In genomic region chr13:3833644-3834043, GRCm38 (mm10) we compare ENCODE assay signal across 20 mouse cellular contexts. TPM values are rescaled to one million over a fixed set of nuclear protein-coding genes. Genes with fewer than 3 reads are reported as not detected.
DNase-seq lines count a peak whose midpoint lies in the region; ATAC-seq and TF ChIP-seq lines count a peak whose summit lies in the region.
"Not testable (repeated sequence)": the region's sequence is repeated elsewhere in the genome, so short reads cannot be mapped to it uniquely, and the experiment has no call there.
"Had no signal": no experiment of that assay in that cellular context is flagged by ENCODE, and none has a peak within 500 bp of the region (broad histone marks: within the 10 kb centered on the region; RNA-seq: fewer than 3 reads in every experiment).

No protein-coding gene starts in this region.

- not testable (repeated sequence) for DNase-seq in liver, embryonic 14.5 days (ENCODE audit: low read depth in 3 of 3, low spot score in 3 of 3); liver, postnatal 0 days

- TF ChIP-seq CTCF in liver, embryonic 14.5 days (IDR thresholded peaks at IDR 0.05; ENCODE audit: low read depth); liver, postnatal 0 days (IDR thresholded peaks at IDR 0.05; ENCODE audit: low read depth): not testable (repeated sequence)

- not testable (repeated sequence) for H3K27me3 ChIP-seq in liver, embryonic 12.5 days (replicated peaks); liver, embryonic 14.5 days (ENCODE audit: control insufficient read depth, insufficient read depth, low read length); liver, postnatal 0 days (ENCODE audit: insufficient read depth, low read length)

- not testable (repeated sequence) for H3K9me3 ChIP-seq in liver, embryonic 12.5 days (replicated peaks); liver, embryonic 14.5 days (ENCODE audit: control insufficient read depth, low read length); liver, postnatal 0 days (ENCODE audit: low read length)

- TF ChIP-seq EP300 in liver, embryonic 14.5 days (IDR thresholded peaks at IDR 0.05; ENCODE audit: low read depth); liver, postnatal 0 days (IDR thresholded peaks at IDR 0.05; ENCODE audit: low read depth): not testable (repeated sequence)

- H3K36me3 ChIP-seq in liver, embryonic 12.5 days; liver, embryonic 14.5 days (replicated peaks; ENCODE audit: control insufficient read depth, insufficient read depth, low read depth); liver, postnatal 0 days (replicated peaks; ENCODE audit: insufficient read depth, low read length): not testable (repeated sequence)

- H3K4me1 ChIP-seq in liver, embryonic 12.5 days; liver, embryonic 14.5 days (replicated peaks; ENCODE audit: control insufficient read depth in 2 of 2, insufficient read depth in 2 of 2, low read length in 1 of 2); liver, postnatal 0 days (ENCODE audit: insufficient read depth): not testable (repeated sequence)

- H3K27ac ChIP-seq in liver, embryonic 12.5 days; liver, embryonic 14.5 days; liver, postnatal 0 days (ENCODE audit: low read depth): not testable (repeated sequence)

- H3K9ac ChIP-seq in liver, embryonic 12.5 days; liver, embryonic 14.5 days (replicated peaks); liver, postnatal 0 days (replicated peaks): not testable (repeated sequence)

- H3K4me3 ChIP-seq in liver, embryonic 12.5 days; liver, embryonic 14.5 days (ENCODE audit: insufficient read depth in 1 of 2, low read depth in 2 of 2, low read length in 2 of 2); liver, postnatal 0 days (ENCODE audit: low read depth, low read length): not testable (repeated sequence)

- not testable (repeated sequence) for H3K4me2 ChIP-seq in liver, embryonic 12.5 days; liver, embryonic 14.5 days (ENCODE audit: low read depth); liver, postnatal 0 days (ENCODE audit: low read depth, low read length)

- 0 out of 2 replicates have a peak, but pooled peaks have one; percentile 13 for ATAC-seq in erythroid progenitor cell, adult 5-6 weeks (replicated peaks; ENCODE audit: low FRiP score, poor library complexity, severe bottlenecking)
- peak; percentile 68 for ATAC-seq in liver, embryonic 12.5 days
- peak; percentile 50; the same call in 1 of the 2 replicates for ATAC-seq in liver, embryonic 14.5 days (ENCODE audit: insufficient read depth)
- ATAC-seq in liver, postnatal 0 days: 0 out of 2 replicates have a peak, but pooled peaks have one; percentile 33
- ATAC-seq in megakaryocyte-erythroid progenitor cell, adult 5-6 weeks (replicated peaks; ENCODE audit: low FRiP score, low TSS enrichment, poor library complexity, severe bottlenecking): peak; percentile 80

RNA-seq across cellular contexts. Expression of gene Calm4, which starts 3.9 kb away (rescaled TPM):
- not detected in 2 replicates for total RNA-seq in erythroid progenitor cell, adult 5-6 weeks (2015; ENCODE audit: low replicate concordance)
- not detected in 2 replicates for total RNA-seq in erythroid progenitor cell, adult 5-6 weeks (2017; ENCODE audit: low replicate concordance)
- polyA plus RNA-seq in liver, embryonic 12.5 days (2016; fragmentation: Nextera tagmentation; extraction: Ambion mirVana): not detected in 2 replicates
- not detected in 2 replicates for polyA plus RNA-seq in liver, embryonic 14.5 days (2012; rRNA removed)
- polyA plus RNA-seq in liver, embryonic 14.5 days (2014; fragmentation: Nextera tagmentation; extraction: Ambion mirVana): not detected in 2 replicates
- not detected in 2 replicates for polyA plus RNA-seq in liver, postnatal 0 days (2015; fragmentation: Nextera tagmentation; extraction: Ambion mirVana)
- total RNA-seq in megakaryocyte-erythroid progenitor cell, adult 5-6 weeks (2014; fragmentation: Nextera tagmentation): not detected in 2 replicates
- total RNA-seq in megakaryocyte-erythroid progenitor cell, adult 5-6 weeks (2017): not detected in 2 replicates
- total RNA-seq: adrenal gland, adult 2 months; adrenal gland, postnatal 10 days; adrenal gland, postnatal 25 days; adrenal gland, postnatal 4 days; ES-E14; MEL had no signal
- polyA plus RNA-seq: adrenal gland, adult 2 months; C2C12; embryonic facial prominence, embryonic 11.5 days; forebrain, embryonic 10.5 days; forebrain, embryonic 12.5 days; forebrain, embryonic 14.5 days; forebrain, embryonic 16.5 days had no signal

RNA-seq across cellular contexts. Expression of gene Calm5, which starts 20.3 kb away (rescaled TPM):
- not detected in 2 replicates for total RNA-seq in erythroid progenitor cell, adult 5-6 weeks (2015; ENCODE audit: low replicate concordance)
- not detected in 2 replicates for total RNA-seq in erythroid progenitor cell, adult 5-6 weeks (2017; ENCODE audit: low replicate concordance)
- polyA plus RNA-seq in liver, embryonic 12.5 days (2016; fragmentation: Nextera tagmentation; extraction: Ambion mirVana): not detected in 2 replicates
- polyA plus RNA-seq in liver, embryonic 14.5 days (2012; rRNA removed): not detected in 2 replicates
- not detected in 2 replicates for polyA plus RNA-seq in liver, embryonic 14.5 days (2014; fragmentation: Nextera tagmentation; extraction: Ambion mirVana)
- not detected in 2 replicates for polyA plus RNA-seq in liver, postnatal 0 days (2015; fragmentation: Nextera tagmentation; extraction: Ambion mirVana)
- total RNA-seq in megakaryocyte-erythroid progenitor cell, adult 5-6 weeks (2014; fragmentation: Nextera tagmentation): not detected in 2 replicates
- total RNA-seq in megakaryocyte-erythroid progenitor cell, adult 5-6 weeks (2017): not detected in 2 replicates
- total RNA-seq: adrenal gland, adult 2 months; adrenal gland, postnatal 10 days; adrenal gland, postnatal 25 days; adrenal gland, postnatal 4 days; common myeloid progenitor, adult 5-6 weeks; ES-E14; MEL had no signal
- polyA plus RNA-seq: adrenal gland, adult 2 months; brain, embryonic 14.5 days; C2C12; embryonic facial prominence, embryonic 11.5 days; embryonic facial prominence, embryonic 13.5 days; forebrain, embryonic 10.5 days; forebrain, embryonic 12.5 days; forebrain, embryonic 14.5 days; forebrain, embryonic 16.5 days had no signal

RNA-seq across cellular contexts. Expression of gene Calml3, which starts 29.5 kb away (rescaled TPM):
- total RNA-seq in erythroid progenitor cell, adult 5-6 weeks (2015; ENCODE audit: low replicate concordance): not detected in 2 replicates
- total RNA-seq in erythroid progenitor cell, adult 5-6 weeks (2017; ENCODE audit: low replicate concordance): not detected in 2 replicates
- not detected in 2 replicates for polyA plus RNA-seq in liver, embryonic 12.5 days (2016; fragmentation: Nextera tagmentation; extraction: Ambion mirVana)
- polyA plus RNA-seq in liver, embryonic 14.5 days (2012; rRNA removed): 0.03 TPM in 1 of 2 replicates, not detected in the other
- not detected in 2 replicates for polyA plus RNA-seq in liver, embryonic 14.5 days (2014; fragmentation: Nextera tagmentation; extraction: Ambion mirVana)
- not detected in 2 replicates for polyA plus RNA-seq in liver, postnatal 0 days (2015; fragmentation: Nextera tagmentation; extraction: Ambion mirVana)
- not detected in 2 replicates for total RNA-seq in megakaryocyte-erythroid progenitor cell, adult 5-6 weeks (2014; fragmentation: Nextera tagmentation)
- not detected in 2 replicates for total RNA-seq in megakaryocyte-erythroid progenitor cell, adult 5-6 weeks (2017)
- total RNA-seq: adrenal gland, postnatal 10 days; adrenal gland, postnatal 25 days; adrenal gland, postnatal 4 days; common myeloid progenitor, adult 5-6 weeks; ES-E14; MEL had no signal
- polyA plus RNA-seq: adrenal gland, adult 2 months; forebrain, embryonic 10.5 days; forebrain, embryonic 12.5 days; forebrain, embryonic 14.5 days; forebrain, embryonic 16.5 days had no signal

Comparison
In these comparisons a context has a peak if more than half of its experiments do, and no peak if none do; other contexts are left out.
1. ATAC-seq: peak in every context shown above with its lines; median percentile 80 in megakaryocyte-erythroid progenitor cell, adult 5-6 weeks; 68 in liver, embryonic 12.5 days; 50 in liver, embryonic 14.5 days; 33 in liver, postnatal 0 days; 13 in erythroid progenitor cell, adult 5-6 weeks.